Mouse (Mus musculus): ENCODE data around the gene Pou2f1.

- no peak for TF ChIP-seq POLR2A (IDR thresholded peaks at IDR 0.05; ENCODE audit: low read depth, low read length)
- TF ChIP-seq CTCF (IDR thresholded peaks at IDR 0.05; ENCODE audit: extremely low read depth, insufficient read depth, insufficient read length, insufficient replicate concordance): no peak
Measured at GRCm38 (mm10) chr1:165967027-165967654, 35.3 kb downstream of the Pou2f1 start.
